Mouse (Mus musculus) myocyte (in vitro differentiated cells): Measurements from ENCODE around the gene Vmn2r80. TPM values are rescaled to one million over a fixed set of nuclear protein-coding genes. Genes with fewer than 3 reads are reported as not detected.

Experiments
- H3K27me3 ChIP-seq: one replicate; pipeline ENCODE4 v1.6.1; 2011; ENCODE audit not compliant: control insufficient read depth, insufficient read depth, insufficient read length
- H3K36me3 ChIP-seq: one replicate; pipeline ENCODE4 v1.6.1; 2011; ENCODE audit not compliant: control insufficient read depth, insufficient read depth
- H3K4me2 ChIP-seq: one replicate; pipeline ENCODE4 v1.6.1; 2011; ENCODE audit warnings: low read depth, control low read depth
- H3K4me3 ChIP-seq: one replicate; pipeline ENCODE4 v1.5.1; 2011; ENCODE audit warnings: mild to moderate bottlenecking, control low read depth, moderate library complexity
- H3K79me2 ChIP-seq: one replicate; pipeline ENCODE4 v1.6.1; 2011; ENCODE audit not compliant: control insufficient read depth, insufficient read depth
- H3ac ChIP-seq: one replicate; pipeline ENCODE4 v1.6.1; 2011; ENCODE audit not compliant: control insufficient read depth, insufficient read length
- POLR2AphosphoS2 ChIP-seq: IDR thresholded peaks from one replicate; pipeline ENCODE4 v1.6.1; 2011; ENCODE audit warnings: low read depth, control low read depth; ENCODE audit not compliant: insufficient read length
- REST ChIP-seq: IDR thresholded peaks from one replicate; pipeline ENCODE4 v1.6.1; 2011; ENCODE audit warnings: mild to moderate bottlenecking, control low read depth, moderate library complexity; ENCODE audit not compliant: insufficient read depth, insufficient read length
- SRF ChIP-seq: IDR thresholded peaks from one replicate; pipeline ENCODE4 v1.6.1; 2011; ENCODE audit warnings: low read depth; ENCODE audit not compliant: control insufficient read depth, insufficient read length
- TCF12 ChIP-seq: IDR thresholded peaks from one replicate; pipeline ENCODE4 v1.6.1; 2011; ENCODE audit warnings: mild to moderate bottlenecking, control low read depth; ENCODE audit not compliant: poor library complexity, insufficient read depth, severe bottlenecking
- TCF3 ChIP-seq: IDR thresholded peaks from one replicate; pipeline ENCODE4 v1.6.1; 2011; ENCODE audit warnings: low read depth, control low read depth; ENCODE audit not compliant: insufficient read length
- polyA plus RNA-seq: library from polyadenylated mRNA; unstranded; fragments of >200 nt; fragmentation: generic; extraction: Trizol; gene quantifications from one replicate; pipeline ENCODE4 v1.2.1, GENCODE M21; 2012; ENCODE audit warnings: missing spikeins

The Vmn2r80 gene
- polyA plus RNA-seq, 1 experiment: not detected

- TF ChIP-seq TCF3: no peak
- TF ChIP-seq TCF12: no peak
- no peak for TF ChIP-seq SRF
- TF ChIP-seq REST: no peak
- TF ChIP-seq POLR2AphosphoS2: no peak
- Histone ChIP-seq H3ac (no peak overlapping the region), H3K4me3 (no peak overlapping the region), H3K36me3 (no peaks in the 10 kb centered on the region), H3K4me2 (no peak overlapping the region), H3K27me3 (no peaks in the 10 kb centered on the region), H3K79me2 (no peaks in the 10 kb centered on the region)
These were observed 73.6 kb downstream of the Vmn2r80 start for GRCm38 (mm10) chr10:79222214-79222613.

Other genes with a start within 250 kb of the Vmn2r80 start
- not detected for gene Olfr1354, start 235.6 kb upstream of the Vmn2r80 start, polyA plus RNA-seq
- gene Olfr8, start 198.1 kb upstream of the Vmn2r80 start, polyA plus RNA-seq: not detected
- not detected for gene Olfr1353, start 185.5 kb upstream of the Vmn2r80 start, polyA plus RNA-seq
- gene Olfr1352, start 167.7 kb upstream of the Vmn2r80 start, polyA plus RNA-seq: not detected
- not detected for gene Olfr1351, start 136.3 kb upstream of the Vmn2r80 start, polyA plus RNA-seq
- gene Olfr57, start 120.0 kb upstream of the Vmn2r80 start, polyA plus RNA-seq: not detected
- gene 2610008E11Rik, start 51.2 kb upstream of the Vmn2r80 start, polyA plus RNA-seq: 3.0 TPM
- not detected for gene Vmn2r81, start 98.9 kb downstream of the Vmn2r80 start, polyA plus RNA-seq
- not detected for gene Vmn2r82, start 207.8 kb downstream of the Vmn2r80 start, polyA plus RNA-seq